Mouse (Mus musculus): Measurements from ENCODE around the gene Padi1.

DNA sequence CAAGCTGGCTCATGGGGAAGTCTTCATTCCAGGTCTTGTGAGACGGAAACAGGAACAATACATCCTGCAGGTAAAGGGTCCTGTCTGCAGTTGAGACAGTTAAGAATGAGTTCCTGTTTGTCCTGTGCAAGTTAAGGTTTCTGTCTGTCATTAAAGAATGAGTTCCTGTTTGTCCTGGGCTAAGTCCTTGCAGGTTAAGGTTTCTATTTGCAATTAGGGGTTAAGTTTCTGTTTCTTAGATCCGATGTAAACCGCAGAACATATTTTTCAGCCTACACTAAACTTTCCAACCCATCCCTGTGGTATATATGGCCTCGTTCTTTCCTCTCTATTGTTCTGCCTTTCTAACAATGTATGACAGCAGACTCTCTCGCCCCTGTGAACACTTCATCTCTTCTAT, 11.5 kb upstream of the Padi1 start:
- no peak for TF ChIP-seq CTCF (IDR thresholded peaks at IDR 0.05; ENCODE audit: low read depth, low read length)
- TF ChIP-seq GATA1 (IDR thresholded peaks at IDR 0.05; ENCODE audit: borderline replicate concordance, low read length) = no peak
- TF ChIP-seq TAL1 (conservative IDR thresholded peaks at IDR 0.05; ENCODE audit: low read depth, low read length) = no peak

All from G1E (cell line).